Mouse (Mus musculus) cerebellum, adult 2 months (tissue): ENCODE data around the gene Ubl4b. TPM values are rescaled to one million over a fixed set of nuclear protein-coding genes. Genes with fewer than 3 reads are reported as not detected.
A peak's percentile ranks its signal among the peaks of the same experiment; 100 is the strongest.

Experiments
- DNase-seq, 2 experiments: peaks; one replicate each; pipeline ENCODE4 v3.0.0; 2021
- H3K27ac ChIP-seq: fragments of 200-500 bp; 2 replicates; pipeline ENCODE4 v1.5.1; 2012; ENCODE audit warnings: low read length, control low read depth, inconsistent platforms; ENCODE audit not compliant: insufficient read depth
- H3K27me3 ChIP-seq: fragments of 200-500 bp; 2 replicates; pipeline ENCODE4 v1.6.1; 2012; ENCODE audit warnings: inconsistent platforms, mild to moderate bottlenecking, low read length, moderate library complexity; ENCODE audit not compliant: control insufficient read depth, insufficient read depth
- H3K4me1 ChIP-seq: fragments of 200-500 bp; 2 replicates; pipeline ENCODE4 v1.6.1; 2011; ENCODE audit warnings: low read length; ENCODE audit not compliant: control insufficient read depth, insufficient read depth
- H3K4me3 ChIP-seq: fragments of 200-500 bp; replicated peaks from 2 replicates; pipeline ENCODE3; 2011; ENCODE audit warnings: mild to moderate bottlenecking, low read depth, low read length, control low read depth; ENCODE audit not compliant: insufficient read depth
- CTCF ChIP-seq: fragments of 200-500 bp; IDR thresholded peaks from 2 replicates; pipeline ENCODE4 v1.5.1; 2011; ENCODE audit warnings: low read depth, mild to moderate bottlenecking, control low read depth, low read length, moderate library complexity, borderline replicate concordance; ENCODE audit not compliant: insufficient read depth
- POLR2A ChIP-seq: fragments of 200-500 bp; IDR thresholded peaks from 2 replicates; pipeline ENCODE4 v1.6.1; 2011; ENCODE audit warnings: low read length, control low read depth, borderline replicate concordance; ENCODE audit not compliant: insufficient read depth
- WGBS: fragments of 180-500 bp; shearing (Covaris S2); methylation state at CpG from one replicate; pipeline ENCODE4 v1.1.7; 2018; 5-methylcytosine and 5-hydroxymethylcytosine counted together
- polyA plus RNA-seq: library from polyadenylated mRNA; depleted of rRNA; stranded (reverse); fragments of >200 nt; gene quantifications from 2 replicates; pipeline ENCODE4 v1.2.3, GENCODE M21; 2012

Gene Ubl4b
- polyA plus RNA-seq, 1 experiment: not detected

- 59% methylated on average over 5 of the region's 5 CpGs for WGBS
- H3K27ac ChIP-seq: no peak overlapping the region
Measured at GRCm38 (mm10) chr3:107545278-107545677, 9.6 kb downstream of the Ubl4b start.

DNA sequence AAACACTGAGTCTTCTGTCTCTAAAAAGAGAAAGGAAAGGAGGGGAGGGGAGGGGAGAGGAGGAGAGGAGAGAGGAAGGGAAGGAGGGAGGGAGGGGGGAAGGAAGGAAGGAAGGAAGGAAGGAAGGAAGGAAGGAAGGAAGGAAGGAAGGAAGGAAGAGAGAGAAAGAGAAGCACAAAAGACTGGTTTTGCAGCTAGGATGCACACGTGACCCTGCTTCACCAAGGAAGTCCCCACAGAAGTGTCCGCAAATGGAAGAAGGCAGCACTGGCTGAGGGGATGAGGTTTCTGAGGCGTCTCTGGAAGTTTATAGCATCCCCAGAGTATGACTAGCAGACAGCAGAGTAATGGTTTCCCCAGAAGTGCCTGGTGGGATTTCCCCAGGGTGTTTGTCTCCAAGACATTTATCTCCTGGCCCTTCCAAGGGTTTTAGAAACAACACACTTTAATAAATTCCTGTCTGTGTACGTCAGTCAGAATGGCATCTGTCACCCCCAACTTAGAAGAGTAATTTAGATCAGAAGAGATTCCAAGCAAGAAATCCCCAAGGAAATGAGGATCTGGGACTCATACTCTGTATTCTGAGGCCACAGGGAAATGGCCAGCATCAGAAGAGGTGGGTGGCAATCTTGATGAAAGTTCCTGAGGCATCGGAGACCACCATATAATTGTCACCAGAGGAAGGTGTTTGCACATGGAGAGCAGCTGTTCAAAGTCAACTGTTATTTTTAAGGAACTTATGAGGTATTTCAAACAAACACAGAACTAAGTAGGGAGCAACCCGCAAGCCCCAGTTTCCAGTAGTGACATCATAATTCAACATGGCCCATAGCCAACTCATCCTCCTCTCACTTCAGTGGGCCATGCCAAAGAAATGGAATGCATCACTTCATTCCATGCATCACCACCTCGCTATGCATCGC lies 11.5 kb downstream of the Ubl4b start:
- no peak overlapping the region for H3K27ac ChIP-seq
- 83% methylated on average over 8 of the region's 8 CpGs for WGBS
- no peaks in the 10 kb centered on the region for H3K27me3 ChIP-seq
- H3K4me1 ChIP-seq: peaks cover 19% of the 10 kb centered on the region
- no peak for DNase-seq
- no peak overlapping the region for H3K4me3 ChIP-seq
- no peak for TF ChIP-seq POLR2A

More at GRCm38 (mm10) chr3:107545278-107545677, 9.6 kb downstream of the Ubl4b start:
- no peak for DNase-seq
- Histone ChIP-seq H3K4me1 (peaks cover 19% of the 10 kb centered on the region), H3K4me3 (no peak overlapping the region), H3K27me3 (no peaks in the 10 kb centered on the region)
- no peak for TF ChIP-seq POLR2A
- no peak for TF ChIP-seq CTCF

- H3K27me3 ChIP-seq: no peaks in the 10 kb centered on the region
Measured at GRCm38 (mm10) chr3:107542584-107542983, 12.3 kb downstream of the Ubl4b start.

DNA sequence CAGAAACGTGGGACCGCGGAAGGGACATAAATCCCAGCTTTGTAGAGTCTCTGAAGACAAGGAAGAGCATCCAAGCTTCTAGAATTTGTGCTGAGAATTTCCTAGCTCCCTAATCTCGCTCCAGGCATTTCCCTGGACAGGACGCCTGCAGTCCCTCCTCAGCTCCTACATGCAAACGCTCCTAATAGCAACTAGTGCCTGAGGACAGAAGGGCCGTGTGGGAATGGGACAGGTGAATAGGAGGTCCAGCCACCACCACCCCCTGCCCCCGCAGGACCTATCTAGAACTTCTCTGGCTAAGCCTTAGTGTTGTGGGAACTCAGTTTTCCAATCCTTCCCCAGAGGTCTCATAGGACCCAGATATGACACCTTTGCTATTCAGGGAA lies 17.4 kb downstream of the Ubl4b start:
- no peaks in the 10 kb centered on the region for H3K27me3 ChIP-seq
- peaks cover 16% of the 10 kb centered on the region for H3K4me1 ChIP-seq
- no peak for DNase-seq
- no peak for TF ChIP-seq CTCF
- TF ChIP-seq POLR2A: no peak
- peak overlapping the region; percentile 18; the same call in 1 of the 2 replicates for H3K27ac ChIP-seq
- 17% methylated on average over 8 of the region's 8 CpGs for WGBS
- peak overlapping the region; percentile 48 for H3K4me3 ChIP-seq

More at GRCm38 (mm10) chr3:107542584-107542983, 12.3 kb downstream of the Ubl4b start:
- no peak overlapping the region for H3K27ac ChIP-seq
- no peak for DNase-seq
- WGBS: 74% methylated on average over 4 of the region's 4 CpGs
- no peak overlapping the region for H3K4me3 ChIP-seq
- H3K4me1 ChIP-seq: peaks cover 16% of the 10 kb centered on the region
- TF ChIP-seq POLR2A (no peak), CTCF (no peak)

DNA sequence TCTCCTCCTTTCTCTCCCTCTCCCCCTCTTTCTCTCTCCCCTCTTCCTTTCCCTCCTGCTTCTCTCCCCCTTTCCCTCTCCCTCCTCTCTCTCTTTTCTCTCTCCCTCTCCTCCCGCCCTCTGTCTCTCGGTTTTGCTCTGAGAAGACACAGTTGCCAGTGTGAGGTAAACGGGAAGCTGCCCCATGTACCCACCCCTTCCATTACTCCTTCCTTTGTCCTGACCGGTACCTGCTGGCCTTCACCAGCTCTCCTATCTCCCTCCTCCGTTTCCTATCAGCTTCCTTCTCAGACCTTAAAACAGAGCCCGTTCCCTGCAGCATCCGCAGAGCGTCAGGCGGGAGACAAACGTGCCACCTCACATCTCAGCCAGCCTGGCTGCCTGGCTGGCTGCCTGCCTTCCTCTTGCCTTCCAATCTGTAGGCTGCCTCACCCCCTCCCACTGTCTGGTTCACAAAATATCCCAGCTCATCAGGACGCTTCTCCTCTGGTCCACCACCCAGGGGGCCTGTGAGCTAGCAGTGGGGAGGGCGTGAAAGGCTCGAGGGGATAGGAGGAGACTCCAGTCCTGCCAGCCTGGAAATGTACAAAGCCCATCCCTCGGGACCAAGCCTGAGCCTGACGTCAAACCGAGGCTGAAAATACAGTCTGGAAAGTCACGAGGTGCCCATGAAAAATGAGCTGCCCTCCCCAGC lies 17.9 kb downstream of the Ubl4b start:
- Histone ChIP-seq H3K4me3 (peak overlapping the region; percentile 48), H3K27ac (peak overlapping the region; percentile 18), H3K4me1 (peaks cover 16% of the 10 kb centered on the region), H3K27me3 (no peaks in the 10 kb centered on the region)
- DNase-seq: peak; percentile 86 to 87
- TF ChIP-seq CTCF (no peak), POLR2A (peak; percentile 48; the same call in 1 of the 2 replicates)
- WGBS: under 1% methylated on average over 17 of the region's 17 CpGs

- Histone ChIP-seq H3K4me1 (peaks cover 16% of the 10 kb centered on the region), H3K4me3 (no peak overlapping the region), H3K27me3 (no peaks in the 10 kb centered on the region), H3K27ac (no peak overlapping the region)
- DNase-seq: no peak
- 93% methylated on average over 7 of the region's 7 CpGs for WGBS
- no peak for TF ChIP-seq CTCF
- TF ChIP-seq POLR2A: no peak
Measured at GRCm38 (mm10) chr3:107534951-107535350, 19.9 kb downstream of the Ubl4b start.

GRCm38 (mm10) chr3:107533532-107533931 lies 21.3 kb downstream of the Ubl4b start:
- Histone ChIP-seq H3K4me1 (peaks cover 23% of the 10 kb centered on the region), H3K4me3 (no peak overlapping the region), H3K27me3 (no peaks in the 10 kb centered on the region), H3K27ac (no peak overlapping the region)
- WGBS: 8% methylated on average over 4 of the region's 4 CpGs
- peak; percentile 60 to 67 for DNase-seq
- TF ChIP-seq POLR2A (no peak), CTCF (no peak)
